Mouse (Mus musculus): ENCODE results near the gene Gm13102.
"Not testable (repeated sequence)": the region's sequence is repeated elsewhere in the genome, so short reads cannot be mapped to it uniquely, and the experiment has no call there.

Gm13102 gene

DNA sequence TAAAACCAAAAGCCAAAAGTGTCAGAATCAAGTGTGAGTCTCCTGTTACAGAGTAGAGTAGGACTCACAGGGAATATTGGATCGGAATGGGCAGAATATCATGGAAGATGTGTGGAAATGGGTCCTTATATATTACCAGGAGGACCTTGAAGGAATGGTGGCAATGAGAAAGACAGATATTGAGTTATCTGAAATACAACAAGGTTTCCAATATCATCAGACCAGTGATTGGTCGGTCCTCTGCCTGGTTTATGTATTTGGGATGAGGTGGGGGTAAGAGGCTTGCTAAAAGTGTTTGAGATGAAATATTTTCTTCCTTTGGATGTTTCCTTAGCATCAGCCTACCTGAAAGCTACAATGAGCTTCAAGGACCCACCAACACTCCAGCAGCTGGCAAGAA lies at the start of gene Gm13102:
Gene Gm13102, plus strand, starts transcription at position 301 of the 400 bp plus-strand sequence.
- DNase-seq (ENCODE audit: low spot score in 2 of 2) = not testable (repeated sequence)

DNA sequence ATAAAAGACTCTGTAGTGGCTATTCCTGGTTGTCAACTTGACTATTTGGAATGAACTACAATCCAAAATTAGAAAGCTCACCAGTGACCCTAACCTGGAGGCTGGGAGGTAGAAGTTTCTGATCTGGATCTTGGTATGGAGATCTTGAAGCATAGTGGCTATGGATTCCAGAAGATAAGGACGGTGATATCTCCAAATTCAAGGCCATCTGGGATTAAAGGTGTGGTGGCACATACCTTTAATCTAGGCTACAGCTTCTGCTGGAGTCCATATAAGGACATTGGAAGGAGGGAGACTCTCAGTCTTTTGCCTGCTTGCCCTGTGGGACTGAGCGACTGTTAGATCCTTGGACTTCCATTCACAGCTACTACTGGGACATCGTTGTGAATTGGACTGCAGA lies 47.4 kb upstream of the Gm13102 start, which contains the start of gene Pramel4:
Gene Pramel4, plus strand, starts transcription at position 301 of the 400 bp plus-strand sequence.
- not testable (repeated sequence) for DNase-seq (ENCODE audit: low spot score in 2 of 2)
